Mouse (Mus musculus) heart, postnatal 14 days (tissue): ENCODE data around the gene Npy. TPM values are rescaled to one million over a fixed set of nuclear protein-coding genes. Genes with fewer than 3 reads are reported as not detected.

Experiments used
- DNase-seq, 2 experiments: peaks; one replicate each; pipeline ENCODE4 v3.0.0; 2021 to 2022
- intact Hi-C: fragments of 180-260 bp; cut with DNase I; formaldehyde crosslinking; loops from one replicate; pipeline ENCODE4 v1.15.1; 2025
- total RNA-seq, 2 experiments: library from RNA; stranded (reverse); gene quantifications; 2 replicates each; pipeline ENCODE4 v1.2.3; 2021

Npy gene
- total RNA-seq, 2 experiments from 2014 or later, result not detected

DNA sequence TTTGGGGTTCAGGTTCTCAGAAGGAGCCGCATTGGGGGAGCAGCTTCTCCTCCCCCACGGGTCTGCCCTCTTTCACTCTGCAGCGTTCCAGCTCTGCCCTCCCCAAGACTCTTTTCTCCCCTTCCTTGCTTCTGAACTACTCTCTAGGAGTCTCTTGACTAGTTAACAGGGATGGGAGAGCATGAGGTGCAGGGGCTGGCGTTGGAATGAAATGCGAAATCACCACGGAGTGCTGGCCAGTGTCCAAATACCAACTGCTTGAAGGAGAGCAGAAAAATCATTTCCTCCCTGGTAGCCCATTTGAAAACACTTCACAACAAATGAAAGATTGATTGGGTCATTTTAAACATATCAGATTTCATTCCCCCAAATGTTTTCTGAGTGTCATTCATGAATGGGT is 53.3 kb downstream of the Npy start:
- intact Hi-C loops, result no loop called here
- peak in 1 of 2 experiments; percentile 1 for DNase-seq
